Mouse (Mus musculus) thymus, adult 2 months (tissue): ENCODE measurements at regions not wholly inside any gene's neighbourhood (a gene's known extent, or its start where the extent isn't known, plus 50 kb on each side); places are given as distances from the start of the nearest gene placed in this dataset.

ENCODE experiments used
- DNase-seq: peaks from one replicate; pipeline ENCODE4 v3.0.0; 2021
- H3K27ac ChIP-seq: fragments of 200-500 bp; 2 replicates; pipeline ENCODE4 v1.5.1; 2012; ENCODE audit warnings: low read length, control low read depth; ENCODE audit not compliant: control insufficient read depth, insufficient read depth
- H3K27me3 ChIP-seq: fragments of 200-500 bp; 2 replicates; pipeline ENCODE4 v1.6.1; 2012; ENCODE audit warnings: mild to moderate bottlenecking, low read length, moderate library complexity, mixed read lengths; ENCODE audit not compliant: control insufficient read depth, insufficient read depth
- H3K36me3 ChIP-seq: fragments of 200-500 bp; 2 replicates; pipeline ENCODE4 v1.6.1; 2012; ENCODE audit warnings: mild to moderate bottlenecking, low read length, moderate library complexity; ENCODE audit not compliant: control insufficient read depth, insufficient read depth
- H3K4me1 ChIP-seq: fragments of 200-500 bp; replicated peaks from 2 replicates; pipeline ENCODE4 v1.6.1; 2012; ENCODE audit warnings: low read length; ENCODE audit not compliant: control insufficient read depth, insufficient read depth
- H3K4me3 ChIP-seq: fragments of 200-500 bp; 2 replicates; pipeline ENCODE4 v1.5.1; 2012; ENCODE audit warnings: mild to moderate bottlenecking, low read length, control low read depth, moderate library complexity; ENCODE audit not compliant: control insufficient read depth, insufficient read depth
- CTCF ChIP-seq: fragments of 200-500 bp; IDR thresholded peaks from 2 replicates; pipeline ENCODE4 v1.5.1; 2012; ENCODE audit warnings: mild to moderate bottlenecking, control low read depth, low read length, moderate library complexity, borderline replicate concordance; ENCODE audit not compliant: control insufficient read depth, poor library complexity, insufficient read depth; ENCODE audit errors: extremely low read depth
- POLR2A ChIP-seq: fragments of 200-500 bp; IDR thresholded peaks from 2 replicates; pipeline ENCODE4 v1.6.1; 2012; ENCODE audit warnings: mild to moderate bottlenecking, low read length, control low read depth, moderate library complexity; ENCODE audit not compliant: control insufficient read depth, poor library complexity, insufficient read depth; ENCODE audit errors: extremely low read depth
- WGBS: fragments of 180-500 bp; shearing (Covaris S2); methylation state at CpG from one replicate; pipeline ENCODE4 v1.1.7; 2018; 5-methylcytosine and 5-hydroxymethylcytosine counted together

GRCm38 (mm10) chr3:38257843-38258290 is 226.8 kb downstream of the Ankrd50 start:
- DNase-seq, result no peak
- Histone ChIP-seq H3K4me3 (no peak overlapping the region), H3K36me3 (no peaks in the 10 kb centered on the region), H3K27me3 (no peaks in the 10 kb centered on the region), H3K4me1 (peaks cover 34% of the 10 kb centered on the region), H3K27ac (peak overlapping the region; percentile 81)
- WGBS, result 56% methylated on average over 14 of the region's 14 CpGs
- TF ChIP-seq CTCF (no peak), POLR2A (no peak)

DNA sequence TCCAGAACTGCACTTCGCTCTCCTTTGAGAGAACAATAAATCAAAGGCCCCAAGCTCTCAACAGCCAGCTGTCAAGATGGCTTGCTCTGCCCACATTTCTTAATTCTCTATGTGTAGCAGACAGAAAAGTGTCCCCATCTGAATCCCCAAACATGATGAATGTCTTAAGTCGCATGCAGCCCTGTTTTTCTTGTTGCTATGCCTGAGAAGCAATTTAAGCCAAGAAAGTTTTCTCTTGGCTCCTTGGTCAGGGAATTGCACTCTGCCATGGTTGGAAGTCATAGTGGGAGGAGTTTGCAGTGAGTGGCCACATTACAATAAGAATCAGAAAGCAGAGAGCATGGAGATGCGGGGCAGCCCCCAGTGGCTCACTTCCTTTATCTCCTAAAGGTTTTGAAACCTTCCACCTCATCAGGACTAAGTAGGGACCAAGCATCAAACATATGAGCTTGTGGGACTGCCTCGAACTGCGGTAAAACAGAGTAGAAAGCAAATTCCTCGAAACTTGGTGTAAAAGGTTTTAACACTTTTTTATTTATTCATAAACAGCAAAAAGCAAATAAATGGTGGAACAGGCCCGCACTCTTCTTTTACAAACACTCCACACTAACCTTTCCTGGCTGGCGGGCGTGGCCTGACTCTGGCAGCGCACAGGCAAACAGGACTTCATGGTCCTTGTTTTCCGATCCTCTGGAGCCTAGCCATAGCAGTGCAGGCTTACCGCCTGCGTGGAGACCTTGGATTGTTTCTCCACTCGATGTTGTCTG is 227.4 kb downstream of the Ankrd50 start:
- no peak for DNase-seq
- Histone ChIP-seq H3K4me3 (no peak overlapping the region), H3K36me3 (no peaks in the 10 kb centered on the region), H3K4me1 (peaks cover 34% of the 10 kb centered on the region), H3K27me3 (no peaks in the 10 kb centered on the region), H3K27ac (no peak overlapping the region)
- WGBS, result 91% methylated on average over 14 of the region's 14 CpGs
- TF ChIP-seq CTCF (no peak), POLR2A (no peak)

GRCm38 (mm10) chr3:38255674-38256073 is 229.0 kb downstream of the Ankrd50 start:
- no peaks in the 10 kb centered on the region for H3K36me3 ChIP-seq

DNA sequence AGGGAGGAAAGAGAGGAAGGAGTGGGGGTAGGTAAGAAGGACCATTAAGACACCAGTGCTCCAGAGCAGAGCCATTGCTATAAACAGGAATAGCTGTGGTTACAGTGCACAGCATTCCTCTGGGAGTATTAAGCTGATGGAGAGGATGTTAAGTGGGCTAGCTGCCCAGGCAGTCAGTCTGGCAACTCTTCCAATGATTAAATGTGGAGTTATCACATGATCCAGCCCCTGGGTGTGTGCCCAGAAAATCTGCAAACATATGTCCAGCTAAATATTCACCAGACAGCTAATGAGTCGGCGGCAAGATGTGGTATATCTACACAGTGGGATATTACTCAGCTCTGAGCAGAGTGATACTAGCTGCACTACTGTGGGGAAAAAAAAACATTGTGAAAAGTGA is 229.7 kb downstream of the Ankrd50 start:
- no peak overlapping the region for H3K27ac ChIP-seq

More at GRCm38 (mm10) chr3:38255674-38256073, 229.0 kb downstream of the Ankrd50 start:
- H3K4me1 ChIP-seq, result peaks cover 42% of the 10 kb centered on the region
- TF ChIP-seq POLR2A (no peak), CTCF (no peak)
- peak; percentile 46 for DNase-seq
- H3K27me3 ChIP-seq, result no peaks in the 10 kb centered on the region
- H3K27ac ChIP-seq, result no peak overlapping the region
- no peak overlapping the region for H3K4me3 ChIP-seq
- WGBS, result 13% methylated on average over 2 of the region's 2 CpGs

DNA sequence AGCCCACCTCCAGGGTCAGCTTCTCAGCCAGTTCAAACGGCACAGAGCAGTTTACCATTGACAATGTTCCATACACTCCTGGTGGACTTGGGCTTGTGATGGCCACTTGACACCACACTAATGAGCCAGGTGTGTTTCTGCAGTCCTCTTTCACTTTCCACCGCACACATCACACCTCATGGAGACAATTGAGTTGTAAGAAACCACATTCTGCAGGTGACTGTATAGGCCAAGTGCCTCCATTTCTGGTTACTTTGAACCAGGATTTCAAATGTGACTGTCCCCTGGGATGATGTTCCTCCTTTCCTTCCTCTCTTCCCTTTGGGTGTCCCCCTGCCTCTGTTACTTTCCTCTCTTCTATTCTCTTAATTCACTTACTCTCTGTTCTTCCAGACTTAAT is 233.1 kb downstream of the Ankrd50 start:
- TF ChIP-seq CTCF (no peak), POLR2A (no peak)
- Histone ChIP-seq H3K27me3 (no peaks in the 10 kb centered on the region), H3K4me3 (no peak overlapping the region), H3K27ac (no peak overlapping the region), H3K36me3 (no peaks in the 10 kb centered on the region), H3K4me1 (peaks cover 14% of the 10 kb centered on the region)
- DNase-seq, result no peak
- WGBS, result 58% methylated on average over 2 of the region's 2 CpGs

More for the DNA sequence above, 229.7 kb downstream of the Ankrd50 start:
- Histone ChIP-seq H3K36me3 (no peaks in the 10 kb centered on the region), H3K27me3 (no peaks in the 10 kb centered on the region), H3K4me1 (peaks cover 39% of the 10 kb centered on the region), H3K4me3 (no peak overlapping the region)
- no peak for DNase-seq
- WGBS, result 86% methylated on average over 2 of the region's 2 CpGs
- TF ChIP-seq POLR2A, result no peak
- TF ChIP-seq CTCF, result no peak

DNA sequence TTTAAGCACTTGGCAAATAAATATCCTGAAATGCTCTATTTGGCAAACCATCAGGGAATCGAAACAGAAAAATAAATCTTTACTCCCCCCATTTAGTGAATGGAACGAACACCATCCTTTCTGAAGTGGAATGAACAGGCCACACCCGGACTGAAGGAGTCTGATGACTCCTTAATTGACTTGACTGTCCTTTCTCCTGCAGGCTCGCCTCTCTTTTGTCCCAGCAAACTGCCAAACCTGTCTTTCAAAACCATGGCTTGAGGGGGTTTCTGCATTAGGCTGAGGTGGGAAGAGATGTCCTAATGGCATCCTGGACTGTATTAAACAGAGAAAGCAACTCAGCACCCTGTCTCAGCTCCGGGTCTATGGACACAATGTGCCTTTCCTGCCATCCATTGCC is 234.1 kb downstream of the Ankrd50 start:
- TF ChIP-seq POLR2A (no peak), CTCF (no peak)
- DNase-seq, result no peak
- Histone ChIP-seq H3K27ac (no peak overlapping the region), H3K27me3 (no peaks in the 10 kb centered on the region), H3K4me3 (no peak overlapping the region), H3K36me3 (no peaks in the 10 kb centered on the region), H3K4me1 (peaks cover 18% of the 10 kb centered on the region)
- WGBS, result 89% methylated on average over 5 of the region's 5 CpGs
